Mouse (Mus musculus) stomach, postnatal 0 days (tissue): ENCODE measurements around the gene Kalrn. TPM values are rescaled to one million over a fixed set of nuclear protein-coding genes. Genes with fewer than 3 reads are reported as not detected.

Experiments used
- ATAC-seq: fragments of 200-750 bp; cut with Nextera tagmentation; 2 replicates; pipeline ENCODE4 v1.8.0; 2017; ENCODE audit not compliant: low FRiP score, low TSS enrichment
- DNase-seq: peaks from one replicate; pipeline ENCODE4 v3.0.0-alpha.2; 2016; ENCODE audit warnings: low spot score
- H3K27ac ChIP-seq: fragments of 300-500 bp; sonication (generic); replicated peaks from 2 replicates; pipeline ENCODE4 v1.5.1; 2014; ENCODE audit warnings: mild to moderate bottlenecking, control low read depth
- H3K27me3 ChIP-seq: fragments of 300-500 bp; sonication (generic); 2 replicates; pipeline ENCODE4 v1.6.1; 2014; ENCODE audit warnings: low read length; ENCODE audit not compliant: control insufficient read depth, insufficient read depth
- H3K36me3 ChIP-seq: fragments of 300-500 bp; sonication (generic); 2 replicates; pipeline ENCODE4 v1.6.1; 2014; ENCODE audit warnings: low read length, mixed read lengths; ENCODE audit not compliant: control insufficient read depth, insufficient read depth
- H3K4me1 ChIP-seq: fragments of 300-500 bp; sonication (generic); replicated peaks from 2 replicates; pipeline ENCODE4 v1.6.1; 2014; ENCODE audit warnings: antibody characterized with exemption; ENCODE audit not compliant: control insufficient read depth, insufficient read depth
- H3K4me2 ChIP-seq: fragments of 300-500 bp; sonication (generic); replicated peaks from 2 replicates; pipeline ENCODE4 v1.6.1; 2014; ENCODE audit warnings: low read depth, mild to moderate bottlenecking, control low read depth, moderate library complexity
- H3K4me3 ChIP-seq: fragments of 300-500 bp; sonication (generic); 2 replicates; pipeline ENCODE4 v1.5.1; 2014; ENCODE audit warnings: low read depth, low read length, control low read depth
- H3K9ac ChIP-seq: fragments of 300-500 bp; sonication (generic); 2 replicates; pipeline ENCODE4 v1.6.1; 2014; ENCODE audit warnings: mild to moderate bottlenecking, low read length, control low read depth, mixed read lengths
- H3K9me3 ChIP-seq: fragments of 300-500 bp; sonication (generic); 2 replicates; pipeline ENCODE4 v1.6.1; 2016; ENCODE audit warnings: low read length; ENCODE audit not compliant: control insufficient read depth
- CTCF ChIP-seq: IDR thresholded peaks from 2 replicates; pipeline ENCODE4 v1.5.1; 2016; ENCODE audit warnings: antibody characterized with exemption, low read depth, mild to moderate bottlenecking, moderate library complexity
- EP300 ChIP-seq: optimal IDR thresholded peaks from 2 replicates; pipeline ENCODE3; 2016; ENCODE audit warnings: antibody characterized with exemption
- WGBS: fragments of 180-500 bp; shearing (Covaris S2); extraction: QIAGEN DNeasy Blood & Tissue Kit; methylation state at CpG from one replicate; pipeline ENCODE4 v1.1.7; 2014; 5-methylcytosine and 5-hydroxymethylcytosine counted together
- polyA plus RNA-seq: library from polyadenylated mRNA; unstranded; fragments of >200 nt; fragmentation: Nextera tagmentation; extraction: Ambion mirVana; gene quantifications from 2 replicates; pipeline ENCODE4 v1.2.1, GENCODE M21; 2015

Gene Kalrn
- polyA plus RNA-seq, 1 experiment from 2014 or later = 14.4 TPM

- H3K36me3 ChIP-seq = no peaks in the 10 kb centered on the region
- H3K4me3 ChIP-seq = no peak overlapping the region
- no peaks in the 10 kb centered on the region for H3K9me3 ChIP-seq
- WGBS = 66% methylated on average over 3 of the region's 3 CpGs
- ATAC-seq (no peak), DNase-seq (no peak)
- H3K27ac ChIP-seq = no peak overlapping the region
- no peaks in the 10 kb centered on the region for H3K4me1 ChIP-seq
- H3K4me2 ChIP-seq = no peak overlapping the region
- no peak overlapping the region for H3K9ac ChIP-seq
- H3K27me3 ChIP-seq = no peaks in the 10 kb centered on the region
- TF ChIP-seq CTCF (no peak), EP300 (no peak)
These were observed 247.5 kb downstream of the Kalrn start for GRCm38 (mm10) chr16:34325869-34326268.

GRCm38 (mm10) chr16:34325161-34325560, 248.2 kb downstream of the Kalrn start:
- Histone ChIP-seq H3K4me2 (no peak overlapping the region), H3K27ac (no peak overlapping the region), H3K36me3 (no peaks in the 10 kb centered on the region), H3K9ac (no peak overlapping the region), H3K4me3 (no peak overlapping the region), H3K9me3 (no peaks in the 10 kb centered on the region), H3K4me1 (no peaks in the 10 kb centered on the region), H3K27me3 (no peaks in the 10 kb centered on the region)
- no peak for DNase-seq
- no peak for ATAC-seq
- no peak for TF ChIP-seq CTCF
- no peak for TF ChIP-seq EP300
- WGBS = 90% methylated on average over 4 of the region's 4 CpGs

GRCm38 (mm10) chr16:34324735-34325134, 248.6 kb downstream of the Kalrn start:
- Histone ChIP-seq H3K4me1 (no peaks in the 10 kb centered on the region), H3K4me2 (no peak overlapping the region), H3K9me3 (no peaks in the 10 kb centered on the region), H3K36me3 (no peaks in the 10 kb centered on the region), H3K27me3 (no peaks in the 10 kb centered on the region), H3K27ac (no peak overlapping the region), H3K4me3 (no peak overlapping the region), H3K9ac (no peak overlapping the region)
- 80% methylated on average over 3 of the region's 3 CpGs for WGBS
- DNase-seq = no peak
- no peak for ATAC-seq
- TF ChIP-seq EP300 (no peak), CTCF (no peak)

- H3K27me3 ChIP-seq = no peaks in the 10 kb centered on the region
- no peak overlapping the region for H3K4me3 ChIP-seq
- no peak for DNase-seq
- no peaks in the 10 kb centered on the region for H3K36me3 ChIP-seq
- no peak overlapping the region for H3K4me2 ChIP-seq
- no peak overlapping the region for H3K27ac ChIP-seq
- 70% methylated on average over 1 of the region's 1 CpGs for WGBS
- no peaks in the 10 kb centered on the region for H3K4me1 ChIP-seq
- H3K9me3 ChIP-seq = no peaks in the 10 kb centered on the region
- H3K9ac ChIP-seq = no peak overlapping the region
- no peak for TF ChIP-seq EP300
- TF ChIP-seq CTCF = no peak
- no peak for ATAC-seq
These were observed 249.8 kb downstream of the Kalrn start for GRCm38 (mm10) chr16:34323496-34323895.

- Histone ChIP-seq H3K4me3 (no peak overlapping the region), H3K4me1 (no peaks in the 10 kb centered on the region), H3K9me3 (no peaks in the 10 kb centered on the region), H3K27ac (no peak overlapping the region), H3K36me3 (no peaks in the 10 kb centered on the region), H3K9ac (no peak overlapping the region), H3K27me3 (no peaks in the 10 kb centered on the region), H3K4me2 (no peak overlapping the region)
- peak; percentile 79 for ATAC-seq
- WGBS = 27% methylated on average over 4 of the region's 4 CpGs
- peak; percentile 73 for DNase-seq
- TF ChIP-seq EP300 (no peak), CTCF (peak; percentile 86)
These were observed 250.8 kb downstream of the Kalrn start for GRCm38 (mm10) chr16:34322546-34322945.

GRCm38 (mm10) chr16:34321066-34321790, 252.1 kb downstream of the Kalrn start:
- Histone ChIP-seq H3K27me3 (no peaks in the 10 kb centered on the region), H3K4me1 (no peaks in the 10 kb centered on the region), H3K36me3 (no peaks in the 10 kb centered on the region), H3K27ac (no peak overlapping the region), H3K9ac (no peak overlapping the region), H3K4me2 (no peak overlapping the region), H3K9me3 (no peaks in the 10 kb centered on the region), H3K4me3 (no peak overlapping the region)
- 82% methylated on average over 4 of the region's 4 CpGs for WGBS
- DNase-seq (no peak), ATAC-seq (no peak)
- TF ChIP-seq CTCF = no peak
- TF ChIP-seq EP300 = no peak
